Mouse (Mus musculus) limb, embryonic 12.5 days (tissue): ENCODE measurements around the gene Lca5l. TPM values are rescaled to one million over a fixed set of nuclear protein-coding genes. Genes with fewer than 3 reads are reported as not detected.

Source experiments
- ATAC-seq: fragments of 200-750 bp; cut with Nextera tagmentation; 2 replicates; pipeline ENCODE4 v1.8.0; 2017; ENCODE audit warnings: low read depth, moderate TSS enrichment; ENCODE audit not compliant: insufficient number of reproducible peaks, insufficient read depth, low FRiP score, low TSS enrichment
- H3K27ac ChIP-seq: fragments of 300-500 bp; sonication (generic); 2 replicates; pipeline ENCODE4 v1.5.1; 2016; ENCODE audit warnings: mild to moderate bottlenecking, moderate library complexity
- H3K27me3 ChIP-seq: fragments of 300-500 bp; sonication (generic); 2 replicates; pipeline ENCODE4 v1.6.1; 2016; ENCODE audit warnings: mild to moderate bottlenecking, moderate library complexity
- H3K36me3 ChIP-seq: fragments of 300-500 bp; sonication (generic); 2 replicates; pipeline ENCODE4 v1.6.1; 2016; ENCODE audit warnings: mild to moderate bottlenecking, moderate library complexity
- H3K4me1 ChIP-seq: fragments of 300-500 bp; sonication (generic); replicated peaks from 2 replicates; pipeline ENCODE4 v1.6.1; 2016
- H3K4me2 ChIP-seq: fragments of 300-500 bp; sonication (generic); 2 replicates; pipeline ENCODE4 v1.6.1; 2016; ENCODE audit warnings: mild to moderate bottlenecking, moderate library complexity
- H3K4me3 ChIP-seq: fragments of 300-500 bp; sonication (generic); replicated peaks from 2 replicates; pipeline ENCODE4 v1.5.1; 2016; ENCODE audit warnings: mild to moderate bottlenecking
- H3K9ac ChIP-seq: fragments of 300-500 bp; sonication (generic); replicated peaks from 2 replicates; pipeline ENCODE4 v1.6.1; 2016; ENCODE audit warnings: mild to moderate bottlenecking, moderate library complexity
- H3K9me3 ChIP-seq: fragments of 300-500 bp; sonication (generic); 2 replicates; pipeline ENCODE4 v1.6.1; 2016; ENCODE audit warnings: mild to moderate bottlenecking, moderate library complexity
- WGBS: fragments of 180-500 bp; shearing (Covaris S2); methylation state at CpG from one replicate; pipeline ENCODE4 v1.1.7; 2016; 5-methylcytosine and 5-hydroxymethylcytosine counted together
- polyA plus RNA-seq: library from polyadenylated mRNA; unstranded; fragments of >200 nt; fragmentation: Nextera tagmentation; extraction: Ambion mirVana; gene quantifications from 2 replicates; pipeline ENCODE4 v1.2.1, GENCODE M21; 2016

Lca5l gene
- polyA plus RNA-seq, 1 experiment from 2014 or later, result 2.0 TPM

DNA sequence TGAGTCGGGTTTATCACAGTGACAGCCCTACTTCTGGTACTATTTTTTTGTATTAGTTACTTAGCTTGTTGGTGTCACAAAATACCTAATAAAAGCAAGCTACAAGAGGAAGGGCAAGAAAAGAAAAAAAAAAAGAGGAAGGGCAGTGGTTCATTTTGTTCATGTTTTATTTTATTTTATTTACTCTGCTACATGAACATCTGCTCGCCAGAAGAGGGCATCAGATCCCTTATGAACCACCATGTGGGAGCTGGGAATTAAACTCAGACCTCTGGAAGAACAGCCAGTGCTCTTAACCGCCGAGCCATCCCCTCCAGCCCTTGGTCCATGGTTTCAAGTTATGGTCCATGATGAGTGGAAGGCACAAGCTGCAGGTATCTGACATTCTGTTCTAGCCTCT is 77.3 kb downstream of the Lca5l start:
- 0 out of 2 replicates have a peak, but pooled peaks cover 3% of the 10 kb centered on the region for H3K9me3 ChIP-seq
- no peaks in the 10 kb centered on the region for H3K36me3 ChIP-seq
- H3K4me2 ChIP-seq, result no peak overlapping the region
- no peak for ATAC-seq
- no peaks in the 10 kb centered on the region for H3K27me3 ChIP-seq
- no peak overlapping the region for H3K27ac ChIP-seq
- WGBS, result 50% methylated on average over 4 of the region's 4 CpGs
- no peaks in the 10 kb centered on the region for H3K4me1 ChIP-seq
- no peak overlapping the region for H3K4me3 ChIP-seq
- H3K9ac ChIP-seq, result no peak overlapping the region

DNA sequence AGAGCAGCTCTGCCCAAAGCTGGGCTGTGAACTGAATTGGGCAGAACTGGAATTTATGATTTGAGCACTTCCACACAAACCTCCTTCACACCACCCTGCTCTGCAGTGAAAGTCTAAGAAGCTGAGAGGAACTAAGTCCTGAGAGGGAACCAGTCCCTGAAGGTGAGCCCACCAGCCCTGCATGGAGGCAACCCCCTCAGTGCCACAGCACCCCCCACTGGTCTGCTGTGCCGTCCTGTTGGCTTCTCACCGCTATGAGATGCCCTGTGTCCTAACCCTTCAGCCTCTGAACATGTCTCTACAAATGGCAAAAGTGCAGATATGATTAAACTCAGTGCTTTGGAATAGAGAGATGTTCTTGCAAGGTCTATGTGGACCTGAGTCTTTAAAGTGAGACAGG is 79.3 kb downstream of the Lca5l start:
- H3K36me3 ChIP-seq, result no peaks in the 10 kb centered on the region
- no peak overlapping the region for H3K9ac ChIP-seq
- no peak for ATAC-seq
- no peak overlapping the region for H3K27ac ChIP-seq
- H3K4me3 ChIP-seq, result no peak overlapping the region
- H3K4me1 ChIP-seq, result no peaks in the 10 kb centered on the region
- no peaks in the 10 kb centered on the region for H3K27me3 ChIP-seq
- 0 out of 2 replicates have a peak, but pooled peaks cover 3% of the 10 kb centered on the region for H3K9me3 ChIP-seq
- no peak overlapping the region for H3K4me2 ChIP-seq
- WGBS, result 48% methylated on average over 2 of the region's 2 CpGs

GRCm38 (mm10) chr16:96110655-96111345 is 81.3 kb downstream of the Lca5l start:
- no peak for ATAC-seq
- Histone ChIP-seq H3K4me3 (no peak overlapping the region), H3K4me1 (no peaks in the 10 kb centered on the region), H3K27me3 (no peaks in the 10 kb centered on the region), H3K4me2 (no peak overlapping the region), H3K9me3 (0 out of 2 replicates have a peak, but pooled peaks cover 3% of the 10 kb centered on the region), H3K27ac (no peak overlapping the region), H3K9ac (no peak overlapping the region), H3K36me3 (no peaks in the 10 kb centered on the region)
- 78% methylated on average over 5 of the region's 5 CpGs for WGBS

DNA sequence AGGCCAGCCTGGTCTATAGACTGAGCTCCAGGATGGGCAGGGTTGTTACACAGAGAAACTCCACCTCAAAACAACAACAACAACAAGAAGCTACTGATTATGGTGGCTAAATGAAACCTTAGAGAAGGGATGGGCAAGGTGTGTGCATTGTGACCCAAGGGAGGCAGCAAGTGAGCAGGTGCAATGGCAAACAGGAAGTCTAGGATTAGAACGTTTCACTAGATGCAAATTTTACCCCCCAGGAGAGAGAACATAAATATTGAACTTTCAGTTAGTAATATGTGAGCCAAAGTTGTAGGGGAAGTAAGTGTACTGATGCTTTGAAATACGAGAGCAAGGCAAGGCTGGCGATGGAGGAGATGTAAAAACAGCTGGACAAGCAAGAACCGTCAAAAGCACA is 82.4 kb downstream of the Lca5l start:
- no peaks in the 10 kb centered on the region for H3K36me3 ChIP-seq
- H3K4me3 ChIP-seq, result no peak overlapping the region

More for the DNA sequence above, 82.4 kb downstream of the Lca5l start:
- no peak overlapping the region for H3K27ac ChIP-seq
- no peaks in the 10 kb centered on the region for H3K27me3 ChIP-seq
- 52% methylated on average over 4 of the region's 4 CpGs for WGBS
- no peaks in the 10 kb centered on the region for H3K9me3 ChIP-seq
- no peak for ATAC-seq
- no peaks in the 10 kb centered on the region for H3K4me1 ChIP-seq
- H3K9ac ChIP-seq, result no peak overlapping the region
- H3K4me2 ChIP-seq, result no peak overlapping the region

Other genes with a start within 250 kb of the Lca5l start
- gene Psmg1, start 201.3 kb downstream of the Lca5l start, polyA plus RNA-seq, result 102 and 109 TPM in 2 replicates
- gene Brwd1, start 109.7 kb downstream of the Lca5l start, polyA plus RNA-seq, result 140 and 144 TPM in 2 replicates
- gene Hmgn1, start 64.5 kb downstream of the Lca5l start, polyA plus RNA-seq, result 916 and 1,014 TPM in 2 replicates
- gene Wrb, start 46.9 kb downstream of the Lca5l start, polyA plus RNA-seq, result 65.9 and 68.4 TPM in 2 replicates
- 1.7 and 2.9 TPM in 2 replicates for gene Sh3bgr, start 8.2 kb upstream of the Lca5l start, polyA plus RNA-seq
- 0.43 and 0.46 TPM in 2 replicates for gene B3galt5, start 43.5 kb upstream of the Lca5l start, polyA plus RNA-seq